Comparison of ENCODE assay signal across 10 mouse cellular contexts in the genomic region with DNA sequence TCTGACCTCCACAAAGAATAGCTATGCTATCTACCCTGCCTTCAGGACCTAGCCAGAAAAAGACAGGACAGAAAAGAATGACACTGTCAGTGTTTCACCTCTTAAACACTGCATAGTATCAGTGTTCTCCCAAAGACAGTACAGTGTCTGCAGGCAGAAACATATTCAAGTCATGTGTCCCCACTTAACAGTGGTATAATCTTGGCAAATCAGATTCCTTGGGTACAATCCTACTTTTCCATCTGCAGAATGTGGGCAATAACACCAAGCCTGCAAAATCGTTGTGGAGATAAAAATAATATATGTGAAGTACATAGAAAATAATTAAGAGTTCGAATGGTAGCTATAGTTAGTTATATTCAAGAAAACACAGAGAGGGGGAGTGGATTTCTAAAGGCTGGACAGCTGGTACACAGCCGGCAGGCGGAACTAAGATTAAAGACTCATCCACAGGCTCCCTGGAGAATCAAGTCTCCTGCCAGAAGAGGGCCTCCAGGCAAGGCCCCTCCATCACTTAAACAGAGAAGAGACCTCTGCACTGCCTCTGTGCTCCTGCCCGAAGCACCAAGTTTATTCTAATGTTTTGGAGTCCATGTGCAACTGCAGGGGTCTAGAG. TPM values are rescaled to one million over a fixed set of nuclear protein-coding genes. Genes with fewer than 3 reads are reported as not detected.
A peak's percentile ranks its signal among the peaks of the same experiment; 100 is the strongest.
DNase-seq lines count a peak whose midpoint lies in the region; ATAC-seq and TF ChIP-seq lines count a peak whose summit lies in the region.
"Had no signal": no experiment of that assay in that cellular context is flagged by ENCODE, and none has a peak within 500 bp of the region (broad histone marks: within the 10 kb centered on the region; RNA-seq: fewer than 3 reads in every experiment).

No protein-coding gene starts in this region.

- H3K4me3 ChIP-seq in lung, embryonic 14.5 days (ENCODE audit: low read depth, low read length), result no peak overlapping the region
- no peak overlapping the region for H3K4me3 ChIP-seq in left cerebral cortex, adult 2 months
- no peak overlapping the region for H3K4me3 ChIP-seq in stomach, embryonic 16.5 days (replicated peaks; ENCODE audit: low read length)
- H3K4me3 ChIP-seq: embryonic facial prominence, embryonic 15.5 days; limb, embryonic 12.5 days had no signal

- DNase-seq in lung, embryonic 14.5 days, result peak; percentile 21
- no peak for DNase-seq in lung, postnatal 25 days (ENCODE audit: low spot score)
- DNase-seq in frontal cortex, adult 2 months (ENCODE audit: extremely low spot score in 1 of 2, low spot score in 1 of 2), result peak; percentile 66 to 81
- DNase-seq in left cerebral cortex, adult 2 months (ENCODE audit: extremely low spot score in 1 of 2, low spot score in 2 of 2), result peak; percentile 24 to 53
- no peak for DNase-seq in adrenal gland, adult 18-20 months (ENCODE audit: low spot score in 2 of 2)
- no peak for DNase-seq in embryo, embryonic 10 days (ENCODE audit: low spot score)
- no peak for DNase-seq in adrenal gland, postnatal 4 days (ENCODE audit: low spot score in 2 of 2)

- no peaks in the 10 kb centered on the region for H3K36me3 ChIP-seq in lung, embryonic 14.5 days (ENCODE audit: insufficient read depth)
- H3K36me3 ChIP-seq in stomach, embryonic 16.5 days (ENCODE audit: control insufficient read depth, insufficient read depth, low read length), result no peaks in the 10 kb centered on the region
- H3K36me3 ChIP-seq: embryonic facial prominence, embryonic 15.5 days; limb, embryonic 12.5 days had no signal

- TF ChIP-seq CTCF in lung, embryonic 14.5 days (IDR thresholded peaks at IDR 0.05; ENCODE audit: low read depth), result no peak
- no peak; the same call in 1 of the 2 replicates for TF ChIP-seq CTCF in left cerebral cortex, adult 2 months (IDR thresholded peaks at IDR 0.05)

- H3K4me2 ChIP-seq in lung, embryonic 14.5 days, result no peak overlapping the region
- no peak overlapping the region for H3K4me2 ChIP-seq in stomach, embryonic 16.5 days (ENCODE audit: low read depth, low read length)
- H3K4me2 ChIP-seq: embryonic facial prominence, embryonic 15.5 days; limb, embryonic 12.5 days had no signal

- no peak overlapping the region for H3K9ac ChIP-seq in lung, embryonic 14.5 days
- H3K9ac ChIP-seq in stomach, embryonic 16.5 days (ENCODE audit: low read length), result no peak overlapping the region
- H3K9ac ChIP-seq: embryonic facial prominence, embryonic 15.5 days; limb, embryonic 12.5 days had no signal

- no peaks in the 10 kb centered on the region for H3K27me3 ChIP-seq in lung, embryonic 14.5 days (ENCODE audit: insufficient read depth, low read length)
- no peaks in the 10 kb centered on the region for H3K27me3 ChIP-seq in stomach, embryonic 16.5 days (ENCODE audit: control insufficient read depth, insufficient read depth, low read length)
- H3K27me3 ChIP-seq: embryonic facial prominence, embryonic 15.5 days; limb, embryonic 12.5 days had no signal

- H3K9me3 ChIP-seq in lung, embryonic 14.5 days (ENCODE audit: low read depth, low read length), result no peaks in the 10 kb centered on the region
- no peaks in the 10 kb centered on the region for H3K9me3 ChIP-seq in stomach, embryonic 16.5 days (replicated peaks; ENCODE audit: control insufficient read depth, low read length)
- H3K9me3 ChIP-seq: embryonic facial prominence, embryonic 15.5 days; limb, embryonic 12.5 days had no signal

- no peak for ATAC-seq in lung, embryonic 14.5 days (ENCODE audit: insufficient read depth)
- ATAC-seq in stomach, embryonic 16.5 days (ENCODE audit: insufficient read depth, low FRiP score), result peak; percentile 72; the same call in 1 of the 2 replicates

- H3K4me1 ChIP-seq in lung, embryonic 14.5 days (ENCODE audit: insufficient read depth), result no peaks in the 10 kb centered on the region
- H3K4me1 ChIP-seq in stomach, embryonic 16.5 days (ENCODE audit: control insufficient read depth, insufficient read depth, low read length), result no peaks in the 10 kb centered on the region; the same call in none of the 2 replicates
- H3K4me1 ChIP-seq: embryonic facial prominence, embryonic 15.5 days; limb, embryonic 12.5 days had no signal

- WGBS in lung, embryonic 14.5 days, result 47% methylated on average over 5 of the region's 5 CpGs
- WGBS in stomach, embryonic 16.5 days, result 50% methylated on average over 5 of the region's 5 CpGs

- intact Hi-C loops in left cerebral cortex, adult 2 months (cut with DNase I), result loop anchor here (5.0 kb wide), 2 partner anchors 52 to 132 kb away; partner anchors contain the start of gene Cd34

- no peak overlapping the region for H3K27ac ChIP-seq in lung, embryonic 14.5 days (ENCODE audit: low read depth)
- H3K27ac ChIP-seq in left cerebral cortex, adult 2 months, result peak overlapping the region; percentile 88
- peak overlapping the region; percentile 48; the same call in 1 of the 2 replicates for H3K27ac ChIP-seq in stomach, embryonic 16.5 days (ENCODE audit: low read length)
- H3K27ac ChIP-seq: embryonic facial prominence, embryonic 15.5 days; limb, embryonic 12.5 days had no signal

RNA-seq across cellular contexts. Expression of gene Cd34, which starts 53.4 kb away (rescaled TPM):
- polyA plus RNA-seq in lung, embryonic 14.5 days (2014; fragmentation: Nextera tagmentation; extraction: Ambion mirVana), result 164 and 165 TPM in 2 replicates
- polyA plus RNA-seq in frontal cortex, adult 2 months (2012; rRNA removed), result 43.8 and 48.6 TPM in 2 replicates
- 10 to 100 TPM; 57.8 to 66.1 TPM for total RNA-seq in left cerebral cortex, adult 2 months (2021)
- polyA plus RNA-seq in stomach, embryonic 16.5 days (2015; fragmentation: Nextera tagmentation; extraction: Ambion mirVana), result 105 and 111 TPM in 2 replicates
- total RNA-seq in adrenal gland, adult 18-20 months (2021), result 10 to 100 TPM; 30.9 to 52.3 TPM
- total RNA-seq in adrenal gland, postnatal 4 days (2021), result 100 to 1,000 TPM in 1 of 2 experiments, 10 to 100 TPM in 1; 99.5 to 102 TPM

Comparison
In these comparisons a context has a peak if more than half of its experiments do, and no peak if none do; other contexts are left out.
1. DNase-seq: peak in lung, embryonic 14.5 days (single experiment), frontal cortex, adult 2 months (2 of 2) and left cerebral cortex, adult 2 months (2 of 2); none in lung, postnatal 25 days (single experiment), adrenal gland, adult 18-20 months (0 of 2), embryo, embryonic 10 days (single experiment) and adrenal gland, postnatal 4 days (0 of 2).